Mouse (Mus musculus): ENCODE data around the gene Krtap7-1. TPM values are rescaled to one million over a fixed set of nuclear protein-coding genes. Genes with fewer than 3 reads are reported as not detected.

Krtap7-1 gene
- polyA plus RNA-seq, 1 experiment from 2014 or later: not detected

DNA sequence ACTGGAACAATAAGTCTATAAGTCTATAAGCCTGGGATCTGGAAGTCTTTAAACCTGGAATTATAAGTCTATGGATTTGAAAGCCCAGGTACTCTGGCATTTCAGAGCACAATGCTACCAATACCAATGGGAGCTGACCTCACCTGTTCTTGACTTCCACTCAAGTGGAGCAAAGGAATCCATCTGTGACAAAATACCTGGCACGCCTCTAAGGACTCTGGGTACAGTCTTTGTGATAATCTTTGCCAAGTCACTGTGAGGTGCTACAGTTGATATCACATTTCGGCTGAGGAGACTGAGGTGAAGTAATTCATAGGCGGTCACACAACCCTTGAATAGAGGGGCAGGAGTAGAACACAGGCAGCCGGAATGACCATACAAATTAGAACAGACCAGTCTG lies 12.9 kb upstream of the Krtap7-1 start:
- Histone ChIP-seq H3K27me3 (replicated peaks; ENCODE audit: insufficient read depth, low read length) (no peaks in the 10 kb centered on the region), H3K27ac (ENCODE audit: low read length) (no peak overlapping the region), H3K4me2 (replicated peaks; ENCODE audit: low read depth, low read length) (no peak overlapping the region), H3K4me1 (ENCODE audit: insufficient read depth, low read depth, low read length) (no peaks in the 10 kb centered on the region), H3K9me3 (ENCODE audit: low read length) (no peaks in the 10 kb centered on the region), H3K9ac (replicated peaks; ENCODE audit: low read depth) (no peak overlapping the region), H3K4me3 (ENCODE audit: low read depth, low read length) (no peak overlapping the region), H3K36me3 (ENCODE audit: insufficient read depth, low read length) (no peaks in the 10 kb centered on the region)
- ATAC-seq: peak; percentile 55
- DNase-seq (ENCODE audit: low spot score): peak; percentile 49
- WGBS: 71% methylated on average over 4 of the region's 4 CpGs
- TF ChIP-seq CTCF (IDR thresholded peaks at IDR 0.05): no peak
- no peak for TF ChIP-seq EP300 (IDR thresholded peaks at IDR 0.05)

DNA sequence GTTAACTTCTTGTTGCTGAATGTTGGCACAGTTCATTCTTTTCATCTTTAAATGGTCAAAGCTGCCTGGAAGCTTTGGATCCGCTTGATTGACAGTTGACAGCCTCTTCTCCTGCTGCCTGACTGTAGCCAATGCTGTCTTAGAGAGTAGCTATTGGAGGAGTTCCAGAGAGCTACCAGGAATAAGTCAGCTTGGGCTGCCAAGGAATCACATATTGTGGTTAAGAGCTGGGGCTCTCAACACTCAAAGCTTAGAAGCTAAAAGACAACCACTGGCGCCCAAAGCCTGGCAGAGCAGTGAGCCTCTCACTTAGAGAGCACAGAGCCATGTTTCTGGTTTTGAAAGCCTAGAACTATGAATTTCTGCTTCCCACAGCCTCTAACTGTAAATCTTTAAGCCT lies 12.4 kb upstream of the Krtap7-1 start:
- H3K27ac ChIP-seq (ENCODE audit: low read length): no peak overlapping the region
- no peak overlapping the region for H3K4me3 ChIP-seq (ENCODE audit: low read depth, low read length)
- no peaks in the 10 kb centered on the region for H3K9me3 ChIP-seq (ENCODE audit: low read length)
- ATAC-seq (no peak), DNase-seq (ENCODE audit: low spot score) (no peak)
- no peaks in the 10 kb centered on the region for H3K27me3 ChIP-seq (replicated peaks; ENCODE audit: insufficient read depth, low read length)
- TF ChIP-seq CTCF (IDR thresholded peaks at IDR 0.05) (no peak), EP300 (IDR thresholded peaks at IDR 0.05) (no peak)
- H3K4me1 ChIP-seq (ENCODE audit: insufficient read depth, low read depth, low read length): no peaks in the 10 kb centered on the region
- 81% methylated on average over 2 of the region's 2 CpGs for WGBS
- no peak overlapping the region for H3K9ac ChIP-seq (replicated peaks; ENCODE audit: low read depth)
- no peak overlapping the region for H3K4me2 ChIP-seq (replicated peaks; ENCODE audit: low read depth, low read length)
- H3K36me3 ChIP-seq (ENCODE audit: insufficient read depth, low read length): no peaks in the 10 kb centered on the region

DNA sequence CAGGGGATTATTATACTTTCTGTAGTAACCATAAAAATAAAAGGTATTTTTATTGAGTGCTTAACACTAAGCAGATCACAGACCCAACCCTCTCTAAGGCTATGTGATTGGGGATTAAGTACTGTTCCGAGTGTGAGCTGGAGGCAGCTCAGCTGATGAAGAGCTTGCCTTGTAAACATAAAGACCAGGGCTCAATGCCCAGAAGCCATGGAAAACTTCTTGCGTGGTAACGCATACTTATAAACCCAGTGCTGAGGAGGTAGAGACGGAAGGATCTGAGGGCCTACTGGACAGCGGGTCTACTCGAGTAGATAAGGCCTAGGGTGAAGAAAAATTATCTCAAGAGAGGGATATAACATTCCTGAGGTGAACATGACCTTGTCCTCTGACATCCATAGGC lies 12.0 kb upstream of the Krtap7-1 start:
- 76% methylated on average over 6 of the region's 6 CpGs for whole genome bisulfite sequencing
- Histone ChIP-seq H3K27me3 (replicated peaks; ENCODE audit: insufficient read depth, low read length) (no peaks in the 10 kb centered on the region), H3K9me3 (ENCODE audit: low read length) (no peaks in the 10 kb centered on the region), H3K9ac (replicated peaks; ENCODE audit: low read depth) (no peak overlapping the region), H3K4me2 (replicated peaks; ENCODE audit: low read depth, low read length) (no peak overlapping the region), H3K4me1 (ENCODE audit: insufficient read depth, low read depth, low read length) (no peaks in the 10 kb centered on the region), H3K36me3 (ENCODE audit: insufficient read depth, low read length) (no peaks in the 10 kb centered on the region), H3K27ac (ENCODE audit: low read length) (no peak overlapping the region), H3K4me3 (ENCODE audit: low read depth, low read length) (no peak overlapping the region)
- no peak for ATAC-seq
- TF ChIP-seq EP300 (IDR thresholded peaks at IDR 0.05) (no peak), CTCF (IDR thresholded peaks at IDR 0.05) (no peak)
- no peak for DNase-seq (ENCODE audit: low spot score)

DNA sequence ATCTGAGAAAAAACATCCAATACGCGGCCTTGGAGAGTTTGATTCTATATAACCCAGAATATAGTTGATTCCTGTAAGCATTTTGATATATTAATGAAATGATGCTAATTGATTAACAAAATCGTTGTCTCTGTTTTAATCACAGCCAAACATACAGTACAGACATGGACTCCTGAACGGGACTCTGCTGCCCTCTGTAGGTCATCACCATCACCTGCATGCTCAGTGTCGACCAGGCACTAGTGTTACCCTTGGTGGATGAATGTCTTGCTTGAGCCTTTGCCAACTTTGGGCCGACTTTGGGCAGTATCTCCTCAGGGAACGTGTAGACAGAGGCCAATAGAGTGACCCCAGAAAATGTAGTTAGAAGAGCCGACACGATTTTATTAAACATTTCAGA lies 9.5 kb upstream of the Krtap7-1 start:
- no peak overlapping the region for H3K4me2 ChIP-seq (replicated peaks; ENCODE audit: low read depth, low read length)
- no peaks in the 10 kb centered on the region for H3K4me1 ChIP-seq (ENCODE audit: insufficient read depth, low read depth, low read length)
- no peaks in the 10 kb centered on the region for H3K27me3 ChIP-seq (replicated peaks; ENCODE audit: insufficient read depth, low read length)
- no peak overlapping the region for H3K9ac ChIP-seq (replicated peaks; ENCODE audit: low read depth)
- no peaks in the 10 kb centered on the region for H3K36me3 ChIP-seq (ENCODE audit: insufficient read depth, low read length)
- peak; percentile 66 for TF ChIP-seq CTCF (IDR thresholded peaks at IDR 0.05)
- no peak for TF ChIP-seq EP300 (IDR thresholded peaks at IDR 0.05)
- H3K4me3 ChIP-seq (ENCODE audit: low read depth, low read length): no peak overlapping the region
- H3K27ac ChIP-seq (ENCODE audit: low read length): no peak overlapping the region
- DNase-seq (ENCODE audit: low spot score) (no peak), ATAC-seq (no peak)
- WGBS: 44% methylated on average over 9 of the region's 9 CpGs
- no peaks in the 10 kb centered on the region for H3K9me3 ChIP-seq (ENCODE audit: low read length)

DNA sequence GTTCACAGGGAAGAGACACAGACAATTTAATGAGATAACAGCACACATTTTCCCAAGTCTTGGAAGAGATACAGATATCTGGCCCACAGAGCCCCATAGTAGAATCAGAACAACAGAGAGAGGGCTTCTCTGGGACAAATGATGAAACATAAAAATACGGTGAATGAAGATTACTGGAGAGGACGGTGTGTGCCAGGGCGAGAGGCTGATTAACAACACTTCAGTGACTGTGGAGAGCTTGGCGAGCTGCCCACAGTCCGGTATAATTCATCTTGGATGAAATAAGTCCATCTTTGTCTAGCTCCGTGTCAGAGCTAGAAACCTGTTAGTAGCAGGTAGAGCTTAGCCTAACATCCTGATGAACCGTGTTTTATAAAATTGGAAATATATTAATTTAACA lies 5.3 kb upstream of the Krtap7-1 start:
- H3K27ac ChIP-seq (ENCODE audit: low read length): no peak overlapping the region
- H3K36me3 ChIP-seq (ENCODE audit: insufficient read depth, low read length): no peaks in the 10 kb centered on the region
- no peak overlapping the region for H3K4me2 ChIP-seq (replicated peaks; ENCODE audit: low read depth, low read length)
- H3K4me1 ChIP-seq (ENCODE audit: insufficient read depth, low read depth, low read length): no peaks in the 10 kb centered on the region
- no peaks in the 10 kb centered on the region for H3K27me3 ChIP-seq (replicated peaks; ENCODE audit: insufficient read depth, low read length)
- no peak overlapping the region for H3K4me3 ChIP-seq (ENCODE audit: low read depth, low read length)
- DNase-seq (ENCODE audit: low spot score) (no peak), ATAC-seq (no peak)
- no peaks in the 10 kb centered on the region for H3K9me3 ChIP-seq (ENCODE audit: low read length)
- no peak overlapping the region for H3K9ac ChIP-seq (replicated peaks; ENCODE audit: low read depth)
- WGBS: 50% methylated on average over 7 of the region's 7 CpGs
- no peak for TF ChIP-seq CTCF (IDR thresholded peaks at IDR 0.05)
- no peak for TF ChIP-seq EP300 (IDR thresholded peaks at IDR 0.05)

DNA sequence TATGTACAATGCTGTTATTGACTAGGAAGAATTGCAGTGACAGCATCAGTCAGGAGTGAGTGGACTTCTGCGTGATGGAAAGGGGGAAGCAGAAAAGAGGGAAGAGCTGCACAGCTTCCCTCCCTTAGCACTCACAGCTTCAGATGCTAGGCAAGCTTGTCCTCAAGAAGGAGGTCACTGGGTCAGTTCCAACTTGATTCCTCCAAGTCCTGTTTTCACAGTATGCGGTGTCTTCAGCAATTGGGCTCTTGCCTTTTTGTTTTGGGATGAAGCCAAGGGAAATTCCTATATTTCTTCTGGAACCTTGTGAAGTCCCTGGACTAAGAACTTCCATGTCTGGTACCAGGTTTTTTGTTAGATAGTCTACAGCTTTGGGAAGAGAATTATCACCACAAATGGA lies 4.6 kb downstream of the Krtap7-1 start:
- no peak for DNase-seq (ENCODE audit: low spot score)
- no peak overlapping the region for H3K27ac ChIP-seq (ENCODE audit: low read length)
- no peak overlapping the region for H3K4me2 ChIP-seq (replicated peaks; ENCODE audit: low read depth, low read length)
- no peak for TF ChIP-seq EP300 (IDR thresholded peaks at IDR 0.05)
- TF ChIP-seq CTCF (IDR thresholded peaks at IDR 0.05): no peak
- ATAC-seq: no peak
- H3K9me3 ChIP-seq (ENCODE audit: low read length): no peaks in the 10 kb centered on the region
- H3K36me3 ChIP-seq (ENCODE audit: insufficient read depth, low read length): no peaks in the 10 kb centered on the region
- H3K27me3 ChIP-seq (replicated peaks; ENCODE audit: insufficient read depth, low read length): no peaks in the 10 kb centered on the region
- H3K9ac ChIP-seq (replicated peaks; ENCODE audit: low read depth): no peak overlapping the region
- 68% methylated on average over 2 of the region's 2 CpGs for WGBS
- H3K4me3 ChIP-seq (ENCODE audit: low read depth, low read length): no peak overlapping the region
- no peaks in the 10 kb centered on the region for H3K4me1 ChIP-seq (ENCODE audit: insufficient read depth, low read depth, low read length)

DNA sequence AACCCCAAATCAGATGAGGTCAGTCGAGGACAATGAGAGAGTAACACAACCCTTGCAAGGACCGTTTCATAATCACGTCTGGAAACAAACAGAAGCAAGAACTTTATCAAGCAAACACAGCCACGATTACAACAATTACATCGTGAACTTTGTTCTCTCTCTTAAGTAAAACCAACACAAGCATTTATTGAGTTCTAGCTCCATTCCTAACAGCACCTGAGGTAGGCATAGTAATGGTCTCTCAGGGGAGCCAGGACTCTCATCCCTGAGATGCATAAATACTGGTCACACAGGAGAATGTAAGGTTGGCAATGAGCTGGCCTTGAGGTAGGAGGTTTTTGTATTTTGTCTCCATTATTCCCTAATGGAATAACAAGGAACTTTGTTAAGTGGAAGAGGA lies 6.3 kb downstream of the Krtap7-1 start:
- Histone ChIP-seq H3K4me3 (ENCODE audit: low read depth, low read length) (no peak overlapping the region), H3K27ac (ENCODE audit: low read length) (no peak overlapping the region), H3K9ac (replicated peaks; ENCODE audit: low read depth) (no peak overlapping the region), H3K4me2 (replicated peaks; ENCODE audit: low read depth, low read length) (no peak overlapping the region), H3K9me3 (ENCODE audit: low read length) (no peaks in the 10 kb centered on the region), H3K36me3 (ENCODE audit: insufficient read depth, low read length) (no peaks in the 10 kb centered on the region), H3K27me3 (replicated peaks; ENCODE audit: insufficient read depth, low read length) (no peaks in the 10 kb centered on the region), H3K4me1 (ENCODE audit: insufficient read depth, low read depth, low read length) (no peaks in the 10 kb centered on the region)
- DNase-seq (ENCODE audit: low spot score) (no peak), ATAC-seq (no peak)
- WGBS: 64% methylated on average over 5 of the region's 5 CpGs
- TF ChIP-seq CTCF (IDR thresholded peaks at IDR 0.05) (no peak), EP300 (IDR thresholded peaks at IDR 0.05) (no peak)
